Comparison of ENCODE assay signal across 9 mouse cellular contexts in the genomic region with DNA sequence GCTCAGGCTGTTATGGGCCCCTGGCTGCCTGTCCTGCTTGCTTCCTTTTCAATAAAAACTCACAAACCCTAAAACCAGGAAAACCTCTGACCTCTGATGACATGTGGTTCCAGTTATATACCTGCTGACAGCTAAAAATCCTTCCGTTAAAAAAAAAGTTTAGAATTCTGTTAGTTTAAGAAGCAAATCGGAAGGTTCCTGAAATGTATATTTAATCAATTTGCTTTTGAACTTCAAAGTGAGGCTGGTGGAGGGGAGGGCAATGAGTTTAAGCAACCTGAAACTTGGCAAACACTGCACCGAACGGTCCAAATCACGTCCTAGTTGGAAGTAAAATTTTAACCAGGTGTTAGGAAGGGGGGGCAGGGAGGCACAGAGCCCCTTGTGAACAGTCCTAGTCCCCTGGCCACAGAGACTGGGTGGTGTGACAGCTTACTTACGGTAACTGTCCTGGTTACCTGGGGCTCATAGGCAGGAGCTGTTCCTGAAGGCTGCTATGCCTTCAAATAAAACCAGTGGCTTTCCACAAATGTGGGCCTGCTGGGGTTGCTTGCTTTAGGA. TPM values are rescaled to one million over a fixed set of nuclear protein-coding genes. Genes with fewer than 3 reads are reported as not detected.
DNase-seq lines count a peak whose midpoint lies in the region; ATAC-seq and TF ChIP-seq lines count a peak whose summit lies in the region.
"Had no signal": no experiment of that assay in that cellular context is flagged by ENCODE, and none has a peak within 500 bp of the region (broad histone marks: within the 10 kb centered on the region; RNA-seq: fewer than 3 reads in every experiment).

No protein-coding gene starts in this region.

- dilution Hi-C loops in CH12.LX (cut with MboI; ENCODE audit: extremely low pct_ligation_motif_present, extremely low pct_unique_long_range_greater_than_20kb, low sequenced_read_pairs): no loop called here

- peak overlapping the region; percentile 67; the same call in 1 of the 2 replicates for H3K4me2 ChIP-seq in CH12.LX (ENCODE audit: insufficient read depth, low read depth, poor library complexity, severe bottlenecking)
- H3K4me2 ChIP-seq in hindbrain, embryonic 13.5 days: no peak overlapping the region
- H3K4me2 ChIP-seq in limb, embryonic 13.5 days (replicated peaks): peak overlapping the region; percentile 36

- no peaks in the 10 kb centered on the region for H3K9me3 ChIP-seq in heart, embryonic 10.5 days
- no peaks in the 10 kb centered on the region for H3K9me3 ChIP-seq in CH12.LX (replicated peaks; ENCODE audit: low read length)
- no peaks in the 10 kb centered on the region for H3K9me3 ChIP-seq in hindbrain, embryonic 13.5 days
- H3K9me3 ChIP-seq in limb, embryonic 13.5 days: no peaks in the 10 kb centered on the region

- peaks cover 94% of the 10 kb centered on the region for H3K4me1 ChIP-seq in heart, embryonic 10.5 days
- peaks cover 40 to 100% of the 10 kb centered on the region in 2 experiments for H3K4me1 ChIP-seq in CH12.LX (ENCODE audit: control insufficient read depth in 1 of 2, insufficient read depth in 2 of 2)
- peaks cover 94% of the 10 kb centered on the region for H3K4me1 ChIP-seq in hindbrain, embryonic 13.5 days (replicated peaks)
- peaks cover 86% of the 10 kb centered on the region for H3K4me1 ChIP-seq in limb, embryonic 13.5 days

- 38% methylated on average over 6 of the region's 6 CpGs for WGBS in heart, embryonic 10.5 days
- WGBS in hindbrain, embryonic 13.5 days: 36% methylated on average over 6 of the region's 6 CpGs
- WGBS in limb, embryonic 13.5 days: 5% methylated on average over 6 of the region's 6 CpGs

- ATAC-seq in hindbrain, embryonic 13.5 days (ENCODE audit: low FRiP score): no peak
- no peak for ATAC-seq in limb, embryonic 13.5 days (ENCODE audit: low FRiP score, low read depth)
- ATAC-seq in monocyte, adult 5-6 weeks (replicated peaks; ENCODE audit: insufficient number of reproducible peaks, low FRiP score, low TSS enrichment, poor library complexity, severe bottlenecking): no peak

- no peaks in the 10 kb centered on the region for H3K79me2 ChIP-seq in CH12.LX (replicated peaks; ENCODE audit: control insufficient read depth, extremely low read depth, insufficient read depth, poor library complexity, severe bottlenecking)

- TF ChIP-seq RAD21 in CH12.LX (IDR thresholded peaks at IDR 0.05; ENCODE audit: low read depth, low read length): no peak

- H3K36me3 ChIP-seq in heart, embryonic 10.5 days: peaks cover 17% of the 10 kb centered on the region
- H3K36me3 ChIP-seq in CH12.LX (replicated peaks in 1 of 2; ENCODE audit: control insufficient read depth in 1 of 2, insufficient read depth in 1 of 2, low read length in 1 of 2): peaks cover 4 to 44% of the 10 kb centered on the region in 2 experiments
- peaks cover 7% of the 10 kb centered on the region for H3K36me3 ChIP-seq in hindbrain, embryonic 13.5 days
- H3K36me3 ChIP-seq in limb, embryonic 13.5 days: peaks cover 12% of the 10 kb centered on the region

- no peak for TF ChIP-seq POLR2A in CH12.LX (IDR thresholded peaks at IDR 0.05; ENCODE audit: low read depth, low read length)

- no peak overlapping the region for H3K4me3 ChIP-seq in heart, embryonic 10.5 days
- H3K4me3 ChIP-seq in CH12.LX (replicated peaks in 1 of 3; ENCODE audit: low read depth in 2 of 3, low read length in 2 of 3, poor library complexity in 1 of 3): no peak overlapping the region
- H3K4me3 ChIP-seq in hindbrain, embryonic 13.5 days: no peak overlapping the region
- no peak overlapping the region for H3K4me3 ChIP-seq in limb, embryonic 13.5 days

- intact Hi-C loops in gastrocnemius, postnatal 14 days (cut with DNase I; ENCODE audit: low total_unique reads): no loop called here

- H3K9ac ChIP-seq in CH12.LX (ENCODE audit: insufficient read depth, low read depth): peak overlapping the region; percentile 16
- H3K9ac ChIP-seq in hindbrain, embryonic 13.5 days: no peak overlapping the region
- no peak overlapping the region for H3K9ac ChIP-seq in limb, embryonic 13.5 days

- no peak for TF ChIP-seq CTCF in CH12.LX (conservative IDR thresholded peaks at IDR 0.05 in 1 of 2, IDR thresholded peaks at IDR 0.05 in 1 of 2; ENCODE audit: low read depth in 2 of 2, low read length in 2 of 2)

- no peak for TF ChIP-seq EP300 in CH12.LX (IDR thresholded peaks at IDR 0.05; ENCODE audit: low read length)

- DNase-seq in heart, embryonic 10.5 days (ENCODE audit: low spot score): no peak
- DNase-seq in heart, postnatal 4 days: no peak
- no peak for DNase-seq in CH12.LX (ENCODE audit: extremely low read depth)
- no peak for DNase-seq in layer of hippocampus, postnatal 14 days (ENCODE audit: low spot score in 2 of 2)
- DNase-seq in gastrocnemius, postnatal 14 days: no peak
- DNase-seq: retina, postnatal 1 day had no signal

- in situ Hi-C loops in CH12.LX (cut with MboI; ENCODE audit: low pct_ligation_motif_present, low pct_unique_long_range_greater_than_20kb, low sequenced_read_pairs): no loop called here

- no peaks in the 10 kb centered on the region for H3K27me3 ChIP-seq in heart, embryonic 10.5 days (ENCODE audit: insufficient read depth, poor library complexity, severe bottlenecking)
- no peaks in the 10 kb centered on the region for H3K27me3 ChIP-seq in CH12.LX (replicated peaks)
- peaks cover 31% of the 10 kb centered on the region; the same call in 1 of the 2 replicates for H3K27me3 ChIP-seq in hindbrain, embryonic 13.5 days
- no peaks in the 10 kb centered on the region for H3K27me3 ChIP-seq in limb, embryonic 13.5 days

- peak overlapping the region; percentile 88 for H3K27ac ChIP-seq in heart, embryonic 10.5 days
- peak overlapping the region; percentile 22; the same call in 1 of the 2 replicates for H3K27ac ChIP-seq in CH12.LX (ENCODE audit: insufficient read depth, low read depth)
- peak overlapping the region; percentile 60; the same call in 1 of the 2 replicates for H3K27ac ChIP-seq in hindbrain, embryonic 13.5 days
- peak overlapping the region; percentile 56; the same call in 1 of the 2 replicates for H3K27ac ChIP-seq in limb, embryonic 13.5 days

TF ChIP-seq in CH12.LX, 34 proteins besides CTCF, POLR2A, EP300 and RAD21:
- TF ChIP-seq CHD2 (IDR thresholded peaks at IDR 0.05; ENCODE audit: low read length) (no peak), USF2 (conservative IDR thresholded peaks at IDR 0.05; ENCODE audit: low read depth, low read length) (no peak), ZNF384 (IDR thresholded peaks at IDR 0.05; ENCODE audit: low read depth, low read length) (no peak), USF1 (IDR thresholded peaks at IDR 0.05; ENCODE audit: low read depth, low read length) (no peak), MYC (IDR thresholded peaks at IDR 0.05; ENCODE audit: low read depth, low read length) (no peak), UBTF (IDR thresholded peaks at IDR 0.05; ENCODE audit: low read depth, low read length) (no peak), NRF1 (IDR thresholded peaks at IDR 0.05; ENCODE audit: low read depth, low read length) (no peak), TCF12 (IDR thresholded peaks at IDR 0.05; ENCODE audit: low read depth, low read length) (no peak), KAT2A (IDR thresholded peaks at IDR 0.05; ENCODE audit: insufficient replicate concordance, low read length) (no peak), MEF2A (IDR thresholded peaks at IDR 0.05; ENCODE audit: borderline replicate concordance, low read depth, low read length) (no peak), RCOR1 (conservative IDR thresholded peaks at IDR 0.05; ENCODE audit: low read depth, low read length) (no peak), GABPA (IDR thresholded peaks at IDR 0.05; ENCODE audit: insufficient replicate concordance, low read depth, low read length) (no peak), MAZ (IDR thresholded peaks at IDR 0.05; ENCODE audit: low read depth, low read length) (no peak), E2F4 (IDR thresholded peaks at IDR 0.05; ENCODE audit: insufficient replicate concordance, low read depth, low read length) (no peak), ZKSCAN1 (IDR thresholded peaks at IDR 0.05; ENCODE audit: borderline replicate concordance, low read depth, low read length) (no peak), POLR2AphosphoS2 (IDR thresholded peaks at IDR 0.05; ENCODE audit: low read depth, low read length) (no peak), SMC3 (IDR thresholded peaks at IDR 0.05; ENCODE audit: low read depth, low read length) (no peak), IRF4 (IDR thresholded peaks at IDR 0.05; ENCODE audit: low read depth, low read length) (no peak), CHD1 (IDR thresholded peaks at IDR 0.05; ENCODE audit: low read depth, low read length) (no peak)

RNA-seq across cellular contexts. Expression of gene Shb, which starts 41.1 kb away (rescaled TPM):
- polyA plus RNA-seq in heart, embryonic 10.5 days (2016; fragmentation: Nextera tagmentation; extraction: Ambion mirVana): 8.2 and 8.3 TPM in 2 replicates
- 10 to 100 TPM; 69.3 to 70.9 TPM for total RNA-seq in heart, postnatal 4 days (2021)
- total RNA-seq in CH12.LX (2012; rRNA removed) (5.9 and 8.6 TPM in 2 replicates), CH12.LX (2014; rRNA removed) (7.6 and 7.7 TPM in 2 replicates)
- polyA plus RNA-seq in CH12.LX (2012; ENCODE audit: insufficient read length, low read depth): 15.5 and 18.4 TPM in 2 replicates
- polyA plus RNA-seq in hindbrain, embryonic 13.5 days (2015; fragmentation: Nextera tagmentation; extraction: Ambion mirVana): 3.8 and 5.7 TPM in 2 replicates
- 3.9 TPM in 2 replicates for polyA plus RNA-seq in limb, embryonic 13.5 days (2015; fragmentation: Nextera tagmentation; extraction: Ambion mirVana)
- total RNA-seq in layer of hippocampus, postnatal 14 days (2021): 10 to 100 TPM; 21.5 to 24.9 TPM
- 1.0 to 3.3 TPM (median 1.1 TPM) in 3 replicates for total RNA-seq in monocyte, adult 5-6 weeks (2017)
- 1 to 10 TPM; 6.7 to 7.8 TPM for total RNA-seq in gastrocnemius, postnatal 14 days (2021)

Comparison
In these comparisons a context has a peak if more than half of its experiments do, and no peak if none do; other contexts are left out.
1. H3K27ac ChIP-seq: peak in every context shown above with its lines; median percentile 88 in heart, embryonic 10.5 days; 60 in hindbrain, embryonic 13.5 days; 56 in limb, embryonic 13.5 days; 22 in CH12.LX.